Mouse (Mus musculus): ENCODE data around the gene Rgl1.

- TF ChIP-seq MAFK (IDR thresholded peaks at IDR 0.05; ENCODE audit: insufficient read depth, low read depth, low read length) (no peak), HCFC1 (IDR thresholded peaks at IDR 0.05; ENCODE audit: borderline replicate concordance, insufficient read depth, low read length) (no peak)
These were observed 229.0 kb downstream of the Rgl1 start for GRCm38 (mm10) chr1:152537186-152537585.

Measured in ES-E14 (cell line).